Mouse (Mus musculus): ENCODE measurements at regions not wholly inside any gene's neighbourhood (a gene's known extent, or its start where the extent isn't known, plus 50 kb on each side); places are given as distances from the start of the nearest gene placed in this dataset.
A peak's percentile ranks its signal among the peaks of the same experiment; 100 is the strongest.

GRCm38 (mm10) chr12:10122102-10122501 is 247.7 kb upstream of the Nt5c1b start:
- no peak for DNase-seq

GRCm38 (mm10) chr12:10127995-10128573 is 241.7 kb upstream of the Nt5c1b start:
- no peak for DNase-seq

GRCm38 (mm10) chr12:10134141-10134540 is 235.6 kb upstream of the Nt5c1b start:
- DNase-seq = no peak

GRCm38 (mm10) chr12:10135915-10136314 is 233.9 kb upstream of the Nt5c1b start:
- no peak for DNase-seq

- no peak for DNase-seq
Observed at GRCm38 (mm10) chr12:10140131-10140530, 229.6 kb upstream of the Nt5c1b start.

- no peak for DNase-seq
Observed at GRCm38 (mm10) chr12:10160837-10161236, 208.9 kb upstream of the Nt5c1b start.

GRCm38 (mm10) chr12:10168042-10168441 is 201.7 kb upstream of the Nt5c1b start:
- no peak for DNase-seq

- peak; percentile 56 for DNase-seq
Observed at GRCm38 (mm10) chr12:10168581-10168980, 201.2 kb upstream of the Nt5c1b start.

GRCm38 (mm10) chr12:10178718-10179117 is 191.1 kb upstream of the Nt5c1b start:
- no peak for DNase-seq

- DNase-seq = no peak
Observed at GRCm38 (mm10) chr12:10179147-10179814, 190.5 kb upstream of the Nt5c1b start.

GRCm38 (mm10) chr12:10179815-10180468 is 189.8 kb upstream of the Nt5c1b start:
- DNase-seq = no peak

GRCm38 (mm10) chr12:10182589-10182988 is 187.2 kb upstream of the Nt5c1b start:
- DNase-seq = no peak

GRCm38 (mm10) chr12:10186576-10186975 is 183.2 kb upstream of the Nt5c1b start:
- DNase-seq = no peak

GRCm38 (mm10) chr12:10189746-10190145 is 180.0 kb upstream of the Nt5c1b start:
- DNase-seq = no peak

- DNase-seq = no peak
Observed at GRCm38 (mm10) chr12:10197906-10198460, 171.8 kb upstream of the Nt5c1b start.

- DNase-seq = no peak
Observed at GRCm38 (mm10) chr12:10209841-10210240, 159.9 kb upstream of the Nt5c1b start.

- no peak for DNase-seq
Observed at GRCm38 (mm10) chr12:10222821-10223220, 147.0 kb upstream of the Nt5c1b start.

GRCm38 (mm10) chr12:10223832-10224231 is 145.9 kb upstream of the Nt5c1b start:
- DNase-seq = peak; percentile 15

GRCm38 (mm10) chr12:10231144-10231543 is 138.6 kb upstream of the Nt5c1b start:
- no peak for DNase-seq

GRCm38 (mm10) chr12:10231683-10232082 is 138.1 kb upstream of the Nt5c1b start:
- DNase-seq = no peak

GRCm38 (mm10) chr12:10248110-10248509 is 121.7 kb upstream of the Nt5c1b start:
- no peak for DNase-seq

- no peak for DNase-seq
Observed at GRCm38 (mm10) chr12:10256385-10256784, 113.4 kb upstream of the Nt5c1b start.

GRCm38 (mm10) chr12:10266201-10266600 is 103.6 kb upstream of the Nt5c1b start:
- no peak for DNase-seq

- peak; percentile 2 for DNase-seq
Observed at GRCm38 (mm10) chr12:10272038-10272437, 97.7 kb upstream of the Nt5c1b start.

Data from right cerebral cortex, adult 18-20 months (tissue).